Mouse (Mus musculus): ENCODE results near the gene Mapkapk3. TPM values are rescaled to one million over a fixed set of nuclear protein-coding genes. Genes with fewer than 3 reads are reported as not detected.

The Mapkapk3 gene
- polyA plus RNA-seq, 1 experiment, result 17.5 TPM

DNA sequence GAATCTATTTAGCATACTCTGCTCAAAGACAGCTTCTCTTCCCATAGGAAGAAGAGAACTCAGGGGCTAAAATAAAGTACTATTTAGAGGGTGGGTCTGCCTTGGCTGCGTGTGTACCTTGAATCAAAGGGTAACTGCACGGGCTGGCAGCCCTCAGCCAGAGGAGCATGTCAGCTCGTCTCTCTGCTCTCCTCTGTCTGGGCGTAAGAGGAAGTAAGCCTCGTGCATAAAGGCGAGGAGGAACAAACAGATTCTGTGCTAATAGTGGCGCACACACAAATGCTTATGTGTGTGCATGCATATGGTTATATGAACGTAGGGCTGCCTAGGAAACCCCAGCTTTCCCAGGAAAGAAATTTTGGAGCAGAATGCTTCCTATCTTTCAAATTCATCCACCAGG lies 28.8 kb downstream of the Mapkapk3 start:
- 0 out of 2 replicates have a peak, but pooled peaks cover 5% of the 10 kb centered on the region for H3K4me1 ChIP-seq (ENCODE audit: control insufficient read depth, insufficient read depth, low read length)
- H3K4me3 ChIP-seq (ENCODE audit: insufficient read depth, low read length), result no peak overlapping the region
- TF ChIP-seq POLR2A (IDR thresholded peaks at IDR 0.05; ENCODE audit: low read depth, low read length), result no peak
- TF ChIP-seq CTCF (IDR thresholded peaks at IDR 0.05; ENCODE audit: borderline replicate concordance, insufficient read depth, low read length), result no peak
- H3K27ac ChIP-seq (ENCODE audit: insufficient read depth, low read length), result no peak overlapping the region

GRCm38 (mm10) chr9:107260429-107260828 lies 29.2 kb downstream of the Mapkapk3 start:
- no peak overlapping the region for H3K27ac ChIP-seq (ENCODE audit: insufficient read depth, low read length)
- no peak overlapping the region for H3K4me3 ChIP-seq (ENCODE audit: insufficient read depth, low read length)
- H3K4me1 ChIP-seq (ENCODE audit: control insufficient read depth, insufficient read depth, low read length), result 0 out of 2 replicates have a peak, but pooled peaks cover 5% of the 10 kb centered on the region
- TF ChIP-seq POLR2A (IDR thresholded peaks at IDR 0.05; ENCODE audit: low read depth, low read length), result no peak
- TF ChIP-seq CTCF (IDR thresholded peaks at IDR 0.05; ENCODE audit: borderline replicate concordance, insufficient read depth, low read length), result no peak

DNA sequence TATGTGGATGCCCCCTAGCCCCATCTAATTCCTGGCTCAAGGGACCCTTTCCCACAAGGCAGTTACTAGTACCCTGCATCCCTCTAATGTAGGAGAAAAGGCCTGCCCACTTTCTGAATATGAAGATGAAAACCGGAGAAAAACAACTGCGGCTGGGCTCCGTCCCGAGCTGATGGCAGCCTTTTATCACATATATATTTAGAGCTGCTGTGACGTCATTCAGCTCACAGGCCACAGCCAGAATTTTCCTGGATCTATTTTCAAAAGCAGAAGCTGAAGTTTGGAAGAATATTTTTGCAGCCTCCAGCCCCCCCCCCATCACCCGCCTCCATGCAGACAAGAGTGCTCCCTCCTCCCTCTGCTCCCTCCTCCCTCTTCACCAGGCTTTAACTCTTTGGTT lies 30.1 kb downstream of the Mapkapk3 start:
- TF ChIP-seq CTCF (IDR thresholded peaks at IDR 0.05; ENCODE audit: borderline replicate concordance, insufficient read depth, low read length) (no peak), POLR2A (IDR thresholded peaks at IDR 0.05; ENCODE audit: low read depth, low read length) (no peak)
- no peak overlapping the region for H3K27ac ChIP-seq (ENCODE audit: insufficient read depth, low read length)
- H3K4me1 ChIP-seq (ENCODE audit: control insufficient read depth, insufficient read depth, low read length), result 0 out of 2 replicates have a peak, but pooled peaks cover 5% of the 10 kb centered on the region
- no peak overlapping the region for H3K4me3 ChIP-seq (ENCODE audit: insufficient read depth, low read length)

GRCm38 (mm10) chr9:107255596-107255995 lies 34.1 kb downstream of the Mapkapk3 start:
- Histone ChIP-seq H3K4me3 (ENCODE audit: insufficient read depth, low read length) (no peak overlapping the region), H3K4me1 (ENCODE audit: control insufficient read depth, insufficient read depth, low read length) (peaks cover 2% of the 10 kb centered on the region; the same call in 1 of the 2 replicates), H3K27ac (ENCODE audit: insufficient read depth, low read length) (no peak overlapping the region)
- TF ChIP-seq CTCF (IDR thresholded peaks at IDR 0.05; ENCODE audit: borderline replicate concordance, insufficient read depth, low read length) (no peak), POLR2A (IDR thresholded peaks at IDR 0.05; ENCODE audit: low read depth, low read length) (no peak)

- no peak for TF ChIP-seq CTCF (IDR thresholded peaks at IDR 0.05; ENCODE audit: borderline replicate concordance, insufficient read depth, low read length)
- no peak for TF ChIP-seq POLR2A (IDR thresholded peaks at IDR 0.05; ENCODE audit: low read depth, low read length)
- H3K4me1 ChIP-seq (ENCODE audit: control insufficient read depth, insufficient read depth, low read length), result peaks cover 2% of the 10 kb centered on the region; the same call in 1 of the 2 replicates
- H3K27ac ChIP-seq (ENCODE audit: insufficient read depth, low read length), result no peak overlapping the region
- no peak overlapping the region for H3K4me3 ChIP-seq (ENCODE audit: insufficient read depth, low read length)
These were observed 34.8 kb downstream of the Mapkapk3 start for GRCm38 (mm10) chr9:107254925-107255324.

GRCm38 (mm10) chr9:107254476-107254875 lies 35.2 kb downstream of the Mapkapk3 start:
- TF ChIP-seq CTCF (IDR thresholded peaks at IDR 0.05; ENCODE audit: borderline replicate concordance, insufficient read depth, low read length) (no peak), POLR2A (IDR thresholded peaks at IDR 0.05; ENCODE audit: low read depth, low read length) (no peak)
- Histone ChIP-seq H3K4me3 (ENCODE audit: insufficient read depth, low read length) (no peak overlapping the region), H3K4me1 (ENCODE audit: control insufficient read depth, insufficient read depth, low read length) (peaks cover 2% of the 10 kb centered on the region; the same call in 1 of the 2 replicates), H3K27ac (ENCODE audit: insufficient read depth, low read length) (no peak overlapping the region)

- Histone ChIP-seq H3K27ac (ENCODE audit: insufficient read depth, low read length) (no peak overlapping the region), H3K4me3 (ENCODE audit: insufficient read depth, low read length) (no peak overlapping the region), H3K4me1 (ENCODE audit: control insufficient read depth, insufficient read depth, low read length) (peaks cover 5% of the 10 kb centered on the region)
- TF ChIP-seq POLR2A (IDR thresholded peaks at IDR 0.05; ENCODE audit: low read depth, low read length), result no peak
- TF ChIP-seq CTCF (IDR thresholded peaks at IDR 0.05; ENCODE audit: borderline replicate concordance, insufficient read depth, low read length), result no peak
These were observed 37.5 kb downstream of the Mapkapk3 start for GRCm38 (mm10) chr9:107252164-107252563.

DNA sequence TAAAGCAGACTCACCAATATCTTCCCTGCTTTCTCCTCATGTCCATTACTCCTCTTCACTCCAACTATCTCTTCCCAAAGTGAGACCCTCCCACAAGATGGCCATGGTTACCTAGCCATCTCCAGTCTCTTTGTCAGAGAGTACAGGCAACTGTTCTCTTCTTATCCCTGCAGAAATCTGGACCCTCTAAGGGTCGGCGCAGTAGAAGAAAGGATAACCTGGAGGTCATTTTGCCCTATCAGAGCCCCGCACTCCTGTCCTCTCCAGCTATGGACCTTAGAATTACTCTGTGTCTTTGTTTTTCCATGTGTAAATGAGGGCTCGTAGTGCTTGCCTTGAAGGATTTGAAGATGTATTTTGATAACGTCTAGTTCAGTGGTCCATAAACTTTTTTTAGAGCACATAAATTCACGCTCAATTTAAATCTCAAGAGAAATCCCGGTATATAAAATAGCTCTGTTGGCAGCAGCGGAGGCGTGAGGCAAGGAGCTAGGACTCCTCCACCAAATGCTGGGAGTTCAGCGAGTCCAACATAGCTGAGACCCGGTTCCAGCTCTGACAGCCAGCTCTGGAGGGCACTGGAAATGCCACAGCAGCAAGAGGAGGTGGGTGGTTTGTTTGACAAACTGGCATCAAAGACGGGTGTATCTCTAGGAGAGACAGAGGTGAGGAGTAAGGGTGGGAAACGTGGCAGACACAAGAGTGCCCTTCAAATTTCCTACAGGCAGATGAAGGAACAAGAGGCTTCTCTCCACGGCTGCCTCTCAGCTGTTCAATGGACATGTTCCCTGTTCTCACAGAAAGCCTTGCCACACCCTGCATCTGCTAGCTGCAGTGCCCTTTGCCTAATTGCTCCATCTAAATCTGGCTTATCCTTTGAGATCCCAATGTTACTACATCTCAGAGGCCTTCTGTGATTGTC lies 39.0 kb downstream of the Mapkapk3 start:
- Histone ChIP-seq H3K4me1 (ENCODE audit: control insufficient read depth, insufficient read depth, low read length) (peaks cover 5% of the 10 kb centered on the region), H3K4me3 (ENCODE audit: insufficient read depth, low read length) (no peak overlapping the region), H3K27ac (ENCODE audit: insufficient read depth, low read length) (no peak overlapping the region)
- TF ChIP-seq POLR2A (IDR thresholded peaks at IDR 0.05; ENCODE audit: low read depth, low read length), result no peak
- TF ChIP-seq CTCF (IDR thresholded peaks at IDR 0.05; ENCODE audit: borderline replicate concordance, insufficient read depth, low read length), result no peak

DNA sequence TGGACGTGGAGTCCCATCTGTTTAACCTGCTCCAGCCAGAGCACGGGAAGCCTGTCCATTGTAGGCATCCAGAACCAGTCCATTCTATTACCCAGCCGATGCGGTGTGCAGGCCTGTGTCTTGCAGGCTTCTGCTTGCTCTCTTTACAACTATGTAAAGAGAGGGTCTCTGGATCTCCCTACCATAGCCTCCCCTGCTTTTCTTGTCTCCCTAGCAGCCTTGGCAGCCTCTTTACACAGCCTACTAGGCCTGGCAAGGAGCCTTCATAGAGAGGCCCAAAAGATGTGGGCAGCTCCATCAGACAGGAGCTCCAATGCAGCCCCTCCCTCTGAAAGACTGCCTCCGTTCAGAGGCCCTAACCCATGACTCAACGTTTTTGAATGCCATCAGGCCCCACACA lies 40.5 kb downstream of the Mapkapk3 start:
- Histone ChIP-seq H3K27ac (ENCODE audit: insufficient read depth, low read length) (no peak overlapping the region), H3K4me1 (ENCODE audit: control insufficient read depth, insufficient read depth, low read length) (peaks cover 5% of the 10 kb centered on the region), H3K4me3 (ENCODE audit: insufficient read depth, low read length) (no peak overlapping the region)
- TF ChIP-seq CTCF (IDR thresholded peaks at IDR 0.05; ENCODE audit: borderline replicate concordance, insufficient read depth, low read length) (no peak), POLR2A (IDR thresholded peaks at IDR 0.05; ENCODE audit: low read depth, low read length) (no peak)

GRCm38 (mm10) chr9:107246170-107246569 lies 43.5 kb downstream of the Mapkapk3 start:
- no peak for TF ChIP-seq POLR2A (IDR thresholded peaks at IDR 0.05; ENCODE audit: low read depth, low read length)
- 0 out of 2 replicates have a peak, but pooled peaks have one; percentile 17 for TF ChIP-seq CTCF (IDR thresholded peaks at IDR 0.05; ENCODE audit: borderline replicate concordance, insufficient read depth, low read length)
- peaks cover 2% of the 10 kb centered on the region; the same call in 1 of the 2 replicates for H3K4me1 ChIP-seq (ENCODE audit: control insufficient read depth, insufficient read depth, low read length)
- no peak overlapping the region for H3K27ac ChIP-seq (ENCODE audit: insufficient read depth, low read length)
- H3K4me3 ChIP-seq (ENCODE audit: insufficient read depth, low read length), result no peak overlapping the region
